Mouse (Mus musculus) right cerebral cortex, postnatal 25 days (tissue): ENCODE results near the gene Gm21905.

Source experiments
- DNase-seq: peaks from one replicate; pipeline ENCODE4 v3.0.0; 2022

Gene Gm21905

DNA sequence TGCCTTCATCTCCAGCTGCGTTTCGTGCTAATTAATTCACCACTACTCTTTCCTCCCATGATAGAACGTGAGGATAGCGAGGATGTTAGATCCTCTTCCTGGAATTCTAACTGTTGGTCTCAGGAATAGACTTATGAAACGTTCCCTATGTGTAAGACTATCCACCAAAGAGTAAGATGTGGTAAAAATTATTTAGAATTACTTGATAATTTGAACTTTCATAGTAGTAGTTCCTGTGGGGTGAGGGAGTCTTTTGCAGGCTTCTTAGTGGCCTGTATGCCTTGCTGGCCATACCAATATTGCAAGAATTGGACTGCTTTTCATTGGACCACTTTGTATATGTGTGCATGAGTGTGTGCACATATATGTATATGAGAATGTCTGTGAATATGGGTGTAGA lies at the start of gene Gm21905:
Gm21905 (minus strand) TSS at position 101 of the 400 bp plus-strand sequence.
- no peak for DNase-seq

DNA sequence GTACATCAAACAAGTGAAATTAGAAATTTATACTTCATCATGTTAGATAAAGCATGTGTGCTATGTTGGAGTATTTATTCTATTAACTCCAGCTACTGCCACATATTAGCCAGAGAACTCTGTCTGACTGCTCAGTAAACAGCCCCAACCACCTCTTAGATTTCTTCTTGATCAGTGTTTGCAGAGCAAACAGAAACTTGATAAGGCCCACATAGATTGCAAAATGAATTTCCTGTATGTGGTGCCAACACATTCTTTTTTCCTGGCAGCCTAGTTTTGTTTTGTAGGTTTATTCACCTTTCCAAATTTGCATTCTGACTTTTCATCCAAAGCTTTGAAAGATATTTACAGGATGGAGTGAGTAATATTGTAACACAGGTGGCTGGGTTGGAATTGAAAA lies 44.2 kb upstream of the Gm21905 start:
- no peak for DNase-seq

DNA sequence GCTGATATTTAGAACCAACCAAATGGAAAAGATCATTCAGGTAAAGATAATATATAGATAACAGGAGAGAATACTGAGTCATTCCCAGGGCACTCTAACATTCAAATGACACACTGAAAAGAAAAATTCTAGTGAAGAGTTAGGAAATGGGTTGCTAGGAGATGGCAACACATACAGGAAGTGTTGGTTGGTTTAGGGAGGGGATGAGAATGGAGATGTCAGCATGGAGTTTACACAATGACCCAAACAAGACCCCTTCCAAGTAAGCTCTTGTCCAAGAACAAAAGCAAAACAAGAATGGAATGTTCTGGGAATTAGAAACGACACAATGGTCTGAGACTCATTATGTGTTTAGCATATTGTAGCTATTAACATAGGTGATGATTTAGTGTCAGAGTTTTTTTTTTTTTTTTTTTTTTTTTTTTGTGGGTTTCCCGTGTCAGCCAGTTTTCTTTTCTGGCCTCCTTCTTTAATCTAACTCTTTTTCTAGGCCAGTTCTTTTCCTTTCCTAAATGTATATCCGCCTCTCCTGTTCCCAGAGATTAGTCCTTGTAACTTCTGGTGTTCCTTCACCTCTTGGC lies 35.8 kb upstream of the Gm21905 start:
- no peak for DNase-seq

DNA sequence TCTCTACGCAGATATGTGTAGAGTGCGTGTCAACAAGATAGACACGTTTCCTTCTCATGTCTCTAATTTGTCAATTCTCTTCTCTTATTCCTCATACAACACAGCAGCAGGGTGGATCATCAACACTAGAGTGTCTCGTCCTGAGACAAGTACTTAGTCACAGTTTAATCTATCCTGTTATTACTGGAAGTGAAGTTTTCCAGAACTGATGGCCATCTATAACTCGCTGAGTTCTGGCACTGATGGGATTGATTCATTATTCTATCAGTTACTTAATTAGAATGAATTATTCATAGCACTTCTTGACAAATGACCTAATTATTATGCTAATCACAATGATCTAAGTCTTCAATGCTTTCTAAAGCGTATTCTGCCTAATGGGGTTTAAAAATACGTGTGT lies 23.3 kb upstream of the Gm21905 start:
- DNase-seq, result no peak

DNA sequence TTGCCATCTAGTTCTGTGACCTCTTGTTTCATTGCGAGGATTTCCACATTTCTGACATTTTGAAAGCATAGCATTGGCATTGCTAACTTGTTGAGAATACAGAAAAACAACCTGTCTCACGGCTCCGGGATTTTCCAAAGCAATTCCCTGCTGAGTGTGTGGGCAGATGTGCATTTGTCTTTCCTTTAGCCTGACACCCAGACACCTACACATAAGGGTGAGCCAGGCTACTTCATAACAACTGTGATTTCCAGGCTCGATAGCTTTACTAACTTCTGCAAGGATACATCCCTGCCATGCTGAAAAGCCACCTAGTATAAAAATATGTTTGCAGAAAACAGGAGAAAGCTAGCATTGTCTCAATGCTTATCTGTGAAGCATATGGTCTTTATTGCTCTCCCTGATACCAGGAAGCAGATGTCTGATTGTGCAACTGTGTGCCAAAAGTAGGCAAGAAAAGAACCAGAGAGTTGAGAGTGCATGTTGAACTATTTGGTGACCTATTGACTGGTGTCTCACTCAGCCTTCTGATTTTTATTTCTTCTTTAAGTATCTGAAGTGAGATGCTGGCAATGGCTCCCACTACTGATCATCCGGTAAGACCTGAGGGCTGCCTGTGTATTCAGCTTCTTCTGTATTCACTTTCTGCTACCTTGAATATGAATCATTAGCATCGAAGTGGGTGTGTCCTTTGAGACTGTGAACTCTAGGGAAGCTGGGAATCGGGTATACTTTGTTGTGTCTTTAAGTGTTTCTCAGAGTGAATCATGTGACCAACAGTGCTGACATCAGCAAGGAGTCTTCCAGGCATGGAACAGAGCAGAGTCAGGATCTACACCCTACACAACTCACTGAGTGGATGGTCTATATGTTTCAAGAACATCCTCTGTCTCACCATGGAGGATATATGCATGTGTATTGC lies 15.7 kb upstream of the Gm21905 start:
- no peak for DNase-seq

DNA sequence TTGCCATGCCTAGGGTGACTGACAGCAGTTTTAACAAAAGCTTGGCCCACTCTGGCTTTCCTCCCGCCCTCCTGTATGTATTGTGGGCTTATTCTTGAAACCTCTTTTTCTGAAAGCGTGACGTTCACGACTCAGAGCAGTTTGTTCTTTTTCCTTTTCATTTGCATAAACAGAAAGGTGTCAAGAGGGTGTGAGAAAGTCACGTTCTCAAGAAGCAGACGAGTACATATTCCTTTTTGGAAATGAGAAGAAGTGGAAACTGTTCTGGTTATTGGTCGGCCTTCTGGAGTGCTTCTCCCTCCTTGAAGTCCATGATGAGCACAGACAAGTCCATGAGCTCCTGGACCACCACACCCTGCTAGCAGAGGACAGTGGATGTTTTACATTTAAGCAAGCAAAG lies 9.3 kb upstream of the Gm21905 start:
- no peak for DNase-seq

DNA sequence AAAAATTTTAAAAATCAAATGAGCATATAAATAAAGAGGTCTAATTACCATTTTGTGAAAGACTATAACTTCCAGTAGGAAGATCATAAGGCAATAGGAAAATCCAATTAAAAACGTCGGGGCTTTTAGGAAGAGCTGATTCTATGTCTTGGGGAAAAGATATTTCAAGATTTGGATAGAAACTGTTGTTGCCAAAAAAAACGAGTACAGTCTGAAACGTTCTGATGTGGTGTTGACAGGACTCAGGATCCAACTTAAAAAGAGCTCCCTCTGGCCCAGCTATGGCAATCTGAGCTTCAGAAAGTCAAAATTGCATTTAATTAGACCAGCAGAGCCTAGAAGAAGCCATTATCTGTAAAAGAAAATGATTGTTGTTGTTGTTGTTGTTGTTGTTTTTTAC lies 7.9 kb upstream of the Gm21905 start:
- no peak for DNase-seq

DNA sequence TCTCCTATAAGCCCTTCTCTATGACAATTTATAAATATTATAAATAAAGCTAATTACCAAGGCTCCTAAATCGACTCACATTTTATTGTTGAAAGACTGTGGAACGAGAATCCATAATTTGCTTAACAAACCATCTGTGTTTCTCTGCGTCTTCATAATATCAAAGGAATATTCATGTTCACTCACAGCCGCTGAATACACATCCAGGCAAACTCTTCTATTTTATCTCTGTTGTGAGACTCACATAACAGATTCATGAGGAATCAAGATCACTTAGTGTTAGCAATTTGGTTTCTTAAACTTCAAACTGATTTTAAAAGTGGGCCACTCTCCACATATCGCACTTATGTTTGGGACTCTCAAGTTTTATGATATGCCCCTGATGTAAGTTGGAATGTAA lies 1.9 kb upstream of the Gm21905 start:
- DNase-seq, result no peak

DNA sequence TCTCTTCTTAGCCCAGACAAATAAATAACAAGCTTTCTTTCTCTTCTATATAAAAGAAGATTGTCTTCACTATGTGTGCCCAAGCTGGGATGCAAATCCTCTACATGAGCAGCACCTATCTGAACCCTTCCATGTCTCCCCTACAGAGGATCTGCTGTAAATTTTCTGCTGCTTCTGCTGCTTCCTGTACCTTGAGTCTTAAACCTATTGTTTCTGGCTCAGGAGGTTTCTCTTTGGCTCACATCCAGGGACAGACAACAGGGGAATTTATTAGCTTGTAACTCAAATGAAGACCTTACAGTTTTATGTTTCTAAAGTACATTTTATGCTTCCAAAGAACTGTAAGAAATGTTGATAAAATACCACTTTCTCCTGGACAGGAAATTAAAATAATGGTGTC lies 785 bp upstream of the Gm21905 start:
- no peak for DNase-seq

DNA sequence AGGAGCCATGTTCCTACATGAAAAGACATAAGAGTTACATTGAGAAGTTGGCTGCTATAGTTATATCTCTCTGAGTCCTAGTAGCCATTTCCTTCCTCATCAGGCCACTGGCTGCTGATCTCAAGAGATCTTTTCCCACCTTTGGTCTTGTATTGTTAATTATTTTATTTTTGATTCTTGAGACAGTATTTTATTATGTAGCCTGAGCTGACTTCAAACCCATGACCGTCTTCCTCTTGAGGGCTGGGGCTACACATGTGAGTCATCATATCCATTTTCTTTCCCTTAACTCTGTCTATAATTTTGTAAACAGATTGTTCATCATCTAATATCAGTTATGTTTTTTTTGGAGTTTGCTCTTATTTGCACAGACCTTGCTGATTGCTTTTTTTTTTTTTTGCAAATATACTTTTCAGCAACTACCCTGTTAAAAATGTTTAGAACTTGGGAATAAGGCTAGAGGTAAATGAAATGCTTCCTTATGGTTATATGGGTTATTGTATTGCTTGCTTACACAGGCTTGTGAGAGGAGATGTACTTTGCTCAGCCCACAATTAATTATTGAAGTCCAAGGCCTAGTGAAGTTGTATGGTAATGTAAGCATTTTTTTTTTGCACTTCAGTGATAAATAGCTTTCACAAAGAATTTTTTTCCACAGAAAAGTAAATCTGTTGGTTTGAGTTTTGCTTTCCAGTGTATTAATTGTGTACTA lies 2.0 kb downstream of the Gm21905 start:
- DNase-seq, result no peak

DNA sequence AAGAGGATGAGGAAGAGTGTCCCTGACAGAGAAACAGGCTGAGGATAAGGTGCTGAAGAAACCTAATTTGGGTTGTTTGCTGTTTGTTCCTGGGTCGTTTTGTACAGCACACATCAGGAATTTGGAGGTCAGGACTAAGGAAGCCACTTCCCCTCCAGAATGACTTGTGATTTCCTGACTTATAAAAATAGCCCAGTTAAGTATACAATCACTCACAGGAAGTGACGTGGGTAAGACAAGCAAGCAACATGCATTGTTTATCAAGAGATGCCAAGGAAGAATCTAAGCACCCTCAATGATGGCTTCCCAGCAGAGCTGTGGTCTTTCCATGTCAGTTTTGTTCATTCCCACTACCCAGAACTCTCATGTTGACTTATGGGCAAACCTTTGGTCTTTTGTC lies 3.0 kb downstream of the Gm21905 start:
- no peak for DNase-seq

DNA sequence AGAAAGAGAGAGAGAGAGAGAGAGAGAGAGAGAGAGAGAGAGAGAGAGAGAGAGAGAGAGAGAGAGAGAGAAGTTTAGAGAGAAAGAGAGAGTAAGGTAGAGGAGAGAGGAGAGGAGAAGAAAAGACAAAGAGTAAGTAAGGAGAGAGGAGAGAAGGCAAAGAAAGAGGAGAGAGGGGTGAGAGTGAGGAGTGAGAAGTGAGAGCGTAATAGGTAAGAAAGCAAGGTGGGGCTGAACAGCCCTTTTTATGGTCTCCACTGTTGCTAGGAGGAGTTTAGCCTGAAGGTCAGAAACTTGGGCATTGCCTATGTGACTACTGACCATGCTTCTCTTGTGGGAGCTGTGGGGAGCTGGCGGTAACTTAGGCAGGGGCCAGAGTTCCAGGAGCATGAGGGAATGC lies 4.9 kb downstream of the Gm21905 start, which contains the start of gene Gm5108:
Gm5108 (plus strand) TSS at position 301 of the 400 bp plus-strand sequence.
- no peak for DNase-seq

DNA sequence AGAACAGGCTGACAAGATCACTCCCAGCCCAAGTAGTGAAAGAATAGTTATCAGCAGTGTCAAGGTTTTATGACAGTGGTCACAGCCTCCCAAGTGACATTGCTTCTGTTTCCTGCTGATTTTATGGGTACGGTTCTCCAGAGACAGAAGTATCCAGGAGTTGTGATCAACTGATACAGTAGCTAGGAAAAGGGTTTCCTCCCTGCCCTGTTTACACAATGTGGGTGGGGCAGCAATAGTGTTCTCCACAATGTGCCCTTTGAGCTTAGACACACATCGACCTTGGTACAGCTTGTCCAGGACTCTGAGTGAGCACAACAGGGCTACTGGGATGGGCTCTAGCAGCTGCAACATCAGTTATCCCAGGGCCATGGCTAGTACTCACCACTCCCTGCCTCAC lies 14.6 kb downstream of the Gm21905 start:
- no peak for DNase-seq

DNA sequence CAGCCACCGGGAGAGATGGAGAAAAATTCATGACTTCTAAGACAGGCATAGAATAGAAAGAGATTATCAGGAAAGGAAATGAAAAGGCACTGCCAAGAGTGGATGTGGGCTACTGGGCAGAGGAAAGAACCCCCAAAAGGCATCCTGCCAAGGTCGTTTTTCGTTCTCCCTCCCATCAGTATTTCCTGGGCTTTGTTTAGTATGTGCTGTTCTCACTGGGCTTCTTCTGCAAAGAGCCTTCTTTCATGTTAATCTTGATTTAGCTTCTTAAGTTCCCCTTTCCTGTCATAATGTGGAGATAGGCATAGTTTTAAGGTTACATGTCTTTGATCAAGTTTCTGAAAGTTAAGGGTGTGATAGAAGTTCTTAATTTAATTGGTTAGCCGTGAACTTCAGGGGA lies 15.6 kb downstream of the Gm21905 start:
- no peak for DNase-seq

DNA sequence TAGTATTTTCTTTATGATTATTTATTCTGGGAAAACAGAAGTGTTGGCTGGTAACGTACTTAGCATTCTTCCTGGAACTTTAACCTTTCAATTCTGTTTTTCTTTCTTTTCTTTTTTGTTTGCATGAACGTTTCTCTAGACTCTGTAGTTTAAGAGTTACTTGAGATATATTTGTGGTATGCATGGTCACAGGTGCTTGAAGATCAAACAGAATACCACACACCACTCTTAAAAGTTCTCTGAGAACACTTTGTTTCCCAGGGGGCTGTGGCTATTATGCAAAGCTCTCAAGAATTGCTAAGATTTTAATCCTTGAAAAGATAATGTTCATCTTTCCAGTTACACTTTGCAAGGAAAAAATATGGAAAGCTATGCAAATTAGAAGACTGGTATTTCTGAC lies 41.7 kb downstream of the Gm21905 start:
- DNase-seq, result no peak

DNA sequence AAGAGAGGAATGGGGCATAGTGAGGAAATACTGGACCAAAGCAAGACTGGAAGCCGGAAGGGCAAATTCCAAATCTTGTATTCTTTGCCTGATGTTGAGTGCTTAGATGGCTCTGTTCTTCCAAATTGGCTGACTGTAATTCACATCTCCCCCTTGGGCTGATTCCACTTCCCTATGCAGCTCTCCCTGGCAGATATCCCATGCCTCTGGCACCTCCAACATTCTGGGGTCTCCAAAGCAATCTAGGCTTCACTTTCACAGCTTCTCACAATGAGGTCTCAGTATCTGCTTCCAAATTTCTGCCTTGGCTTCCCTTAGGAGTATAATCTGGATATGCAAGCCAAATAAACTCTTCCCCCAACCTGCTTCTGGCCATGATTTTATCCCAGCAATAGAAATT lies 47.3 kb downstream of the Gm21905 start:
- no peak for DNase-seq

DNA sequence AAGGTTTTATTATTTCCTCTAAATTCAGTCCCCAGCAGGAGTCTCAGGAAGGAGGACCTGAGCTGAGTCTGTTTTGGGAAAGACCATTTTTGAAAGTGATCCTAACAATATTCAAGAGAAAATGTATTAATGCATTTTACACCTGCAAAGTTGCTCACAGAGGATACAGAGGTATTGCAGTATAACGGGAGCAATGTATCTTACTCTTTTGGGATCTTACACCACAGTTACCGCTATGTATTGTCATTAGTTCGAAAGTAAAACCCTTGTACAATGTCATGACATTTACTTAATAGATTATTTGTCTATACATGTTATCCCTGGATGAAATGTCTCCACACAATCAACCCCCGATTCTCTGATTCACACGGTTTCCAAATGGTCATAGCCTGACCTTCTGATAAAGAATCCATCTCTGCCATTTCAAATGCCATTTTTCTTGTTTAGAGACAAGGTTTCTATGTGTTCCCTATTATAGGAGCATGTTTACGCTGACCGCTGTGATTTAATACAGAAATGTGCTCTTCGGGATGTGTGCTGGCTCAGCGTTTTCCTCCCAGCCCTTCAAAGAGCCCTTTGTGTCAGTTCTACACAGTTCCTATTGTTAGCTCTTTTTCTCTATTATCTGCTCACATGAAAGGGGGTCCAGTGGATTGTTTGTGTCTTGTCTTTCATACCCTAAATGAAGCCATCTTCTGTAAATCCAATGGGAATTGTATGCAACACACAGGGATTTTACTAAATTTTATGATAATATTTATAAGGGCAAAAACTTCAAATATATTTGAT lies 61.6 kb downstream of the Gm21905 start:
- no peak for DNase-seq

DNA sequence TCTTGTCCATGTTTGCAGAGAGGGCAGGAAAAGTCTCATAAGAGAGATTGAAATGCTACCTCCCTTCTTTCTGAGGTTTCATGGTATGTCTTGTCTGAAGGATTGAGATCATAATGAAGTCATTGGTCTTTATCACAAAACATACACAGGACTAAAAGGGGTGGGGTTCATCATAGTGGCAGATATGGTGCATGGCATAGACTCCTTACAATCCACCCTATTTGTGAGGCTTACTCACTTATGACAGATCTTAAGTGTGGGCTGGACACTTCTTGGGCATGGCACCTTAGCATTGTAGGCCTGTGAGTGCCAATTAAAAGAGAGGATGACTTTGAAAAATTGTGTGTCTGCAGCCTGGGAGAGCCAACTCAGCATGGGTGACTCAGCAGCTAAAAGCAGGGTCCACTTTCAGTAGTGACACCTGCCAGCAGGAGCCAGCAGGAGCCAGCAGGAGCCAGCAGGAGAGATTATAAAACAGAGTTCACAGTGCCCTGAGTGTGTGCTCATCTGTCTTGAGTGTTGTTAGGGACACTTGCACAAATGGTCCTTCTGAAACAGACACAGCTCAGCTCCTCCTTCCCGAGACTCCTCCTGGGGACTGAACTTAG lies 62.6 kb downstream of the Gm21905 start:
- DNase-seq, result no peak
